Mouse (Mus musculus) layer of hippocampus, postnatal 25 days (tissue): ENCODE measurements around the gene Sgk1. TPM values are rescaled to one million over a fixed set of nuclear protein-coding genes. Genes with fewer than 3 reads are reported as not detected.

ENCODE experiments used
- DNase-seq, 2 experiments: peaks; one replicate each; pipeline ENCODE4 v3.0.0; 2022; ENCODE audit warnings: mixed read lengths in 2 of 2, low spot score in 1 of 2; ENCODE audit errors: extremely low spot score in 1 of 2
- total RNA-seq, 2 experiments: library from RNA; stranded (reverse); gene quantifications; 2 replicates each; pipeline ENCODE4 v1.2.3; 2021

Sgk1 gene
- total RNA-seq, 2 experiments from 2014 or later: 83.0 to 94.8 TPM

GRCm38 (mm10) chr10:21995661-21996308 is 113.8 kb downstream of the Sgk1 start:
- peak; percentile 71 to 93 for DNase-seq

GRCm38 (mm10) chr10:21996660-21997447 is 114.9 kb downstream of the Sgk1 start:
- no peak for DNase-seq

- DNase-seq: no peak
Measured at GRCm38 (mm10) chr10:21997550-21998204, 115.7 kb downstream of the Sgk1 start.

- no peak for DNase-seq
Measured at GRCm38 (mm10) chr10:21998503-21999180, 116.7 kb downstream of the Sgk1 start.

GRCm38 (mm10) chr10:22000491-22001306 is 118.7 kb downstream of the Sgk1 start:
- no peak for DNase-seq

GRCm38 (mm10) chr10:22001621-22002020 is 119.6 kb downstream of the Sgk1 start:
- no peak for DNase-seq

- no peak for DNase-seq
Measured at GRCm38 (mm10) chr10:22004763-22005162, 122.8 kb downstream of the Sgk1 start.

- no peak for DNase-seq
Measured at GRCm38 (mm10) chr10:22007160-22007801, 125.3 kb downstream of the Sgk1 start.

GRCm38 (mm10) chr10:22007802-22008172 is 125.8 kb downstream of the Sgk1 start:
- DNase-seq: peak in 1 of 2 experiments; percentile 55

- DNase-seq: peak; percentile 68 to 93
Measured at GRCm38 (mm10) chr10:22010088-22010818, 128.3 kb downstream of the Sgk1 start.

GRCm38 (mm10) chr10:22017469-22018159 is 135.6 kb downstream of the Sgk1 start:
- no peak for DNase-seq

- DNase-seq: no peak
Measured at GRCm38 (mm10) chr10:22018618-22019017, 136.6 kb downstream of the Sgk1 start.

GRCm38 (mm10) chr10:22034303-22034702 is 152.3 kb downstream of the Sgk1 start:
- peak in 1 of 2 experiments; percentile 44 for DNase-seq

GRCm38 (mm10) chr10:22036256-22036655 is 154.3 kb downstream of the Sgk1 start:
- DNase-seq: peak; percentile 19 to 62
